Mouse (Mus musculus) yolk sac, embryonic 10.5 days (tissue): ENCODE results near the gene Clpx.
"Not testable (repeated sequence)": the region's sequence is repeated elsewhere in the genome, so short reads cannot be mapped to it uniquely, and the experiment has no call there.

ENCODE experiments used
- DNase-seq: peaks from one replicate; pipeline ENCODE4 v3.0.0-alpha.2; 2017; ENCODE audit warnings: low spot score

Clpx gene

GRCm38 (mm10) chr9:65292421-65292820 is 1.6 kb upstream of the Clpx start:
- DNase-seq, result no peak

GRCm38 (mm10) chr9:65293119-65293518 is 941 bp upstream of the Clpx start:
- DNase-seq, result no peak

DNA sequence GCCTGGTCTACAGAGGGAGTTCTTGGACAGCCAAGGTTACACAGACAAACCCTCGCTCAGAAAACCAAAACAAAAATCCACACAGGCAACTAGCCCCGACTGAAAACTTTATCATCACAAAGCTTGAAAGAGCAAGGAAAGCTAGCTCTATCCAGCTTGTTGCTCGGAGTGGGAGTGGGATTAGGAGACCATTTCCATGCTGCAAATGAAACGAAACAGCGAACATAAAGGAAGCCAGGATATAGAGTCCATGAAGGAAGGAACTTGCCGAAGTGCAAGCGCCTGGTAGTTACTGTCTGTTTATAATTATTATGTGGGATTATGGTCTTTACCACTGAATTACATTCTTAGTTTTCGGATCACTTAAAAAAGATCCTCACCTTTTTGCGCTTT is 484 bp upstream of the Clpx start:
- no peak for DNase-seq

- peak; percentile 53 for DNase-seq
Measured at GRCm38 (mm10) chr9:65294716-65295378, 787 bp downstream of the Clpx start.

- no peak for DNase-seq
Measured at GRCm38 (mm10) chr9:65297056-65297455, 3.0 kb downstream of the Clpx start.

GRCm38 (mm10) chr9:65298761-65299160 is 4.7 kb downstream of the Clpx start:
- DNase-seq, result no peak

- no peak for DNase-seq
Measured at GRCm38 (mm10) chr9:65299650-65300049, 5.6 kb downstream of the Clpx start.

- DNase-seq, result no peak
Measured at GRCm38 (mm10) chr9:65302327-65302983, 8.4 kb downstream of the Clpx start.

DNA sequence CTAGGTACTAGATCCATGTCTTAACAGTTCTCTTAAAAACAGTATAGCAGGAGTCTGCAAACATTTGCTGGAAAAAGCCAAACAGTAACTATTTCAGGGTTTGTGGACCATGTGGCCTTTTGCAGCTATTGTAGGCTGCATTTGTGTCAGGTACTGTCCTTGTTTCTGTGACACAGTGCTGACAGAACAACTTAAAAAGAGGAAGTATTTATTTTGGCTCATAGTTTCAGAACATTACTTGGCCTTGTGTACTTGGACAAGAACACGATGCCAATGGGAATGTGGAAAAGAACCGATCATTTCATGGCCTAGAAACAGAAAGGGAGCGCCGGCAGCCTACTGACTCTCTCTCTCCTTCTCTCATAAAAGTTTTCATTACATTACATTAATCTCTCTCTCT is 9.5 kb downstream of the Clpx start:
- DNase-seq, result no peak

DNA sequence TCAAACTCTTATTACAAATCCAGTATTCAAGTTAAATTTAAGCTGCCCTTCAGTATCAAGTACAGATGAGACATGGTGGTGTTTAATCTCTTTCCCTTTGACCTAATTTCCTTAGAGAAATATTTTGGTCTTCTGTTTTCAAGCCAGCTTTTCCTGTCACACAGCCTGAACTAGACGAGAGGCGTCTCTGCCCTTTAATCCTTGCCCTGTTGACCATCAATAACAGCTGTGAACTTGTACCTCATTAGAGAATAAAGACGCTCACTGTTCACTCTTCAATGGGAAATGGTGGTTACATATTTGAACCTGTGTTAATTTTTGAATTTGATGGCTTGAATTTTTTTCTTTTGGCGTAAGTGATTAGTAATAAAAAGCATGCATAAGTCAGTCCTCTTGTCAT is 10.2 kb downstream of the Clpx start:
- no peak for DNase-seq

- no peak for DNase-seq
Measured at GRCm38 (mm10) chr9:65306672-65307071, 12.6 kb downstream of the Clpx start.

DNA sequence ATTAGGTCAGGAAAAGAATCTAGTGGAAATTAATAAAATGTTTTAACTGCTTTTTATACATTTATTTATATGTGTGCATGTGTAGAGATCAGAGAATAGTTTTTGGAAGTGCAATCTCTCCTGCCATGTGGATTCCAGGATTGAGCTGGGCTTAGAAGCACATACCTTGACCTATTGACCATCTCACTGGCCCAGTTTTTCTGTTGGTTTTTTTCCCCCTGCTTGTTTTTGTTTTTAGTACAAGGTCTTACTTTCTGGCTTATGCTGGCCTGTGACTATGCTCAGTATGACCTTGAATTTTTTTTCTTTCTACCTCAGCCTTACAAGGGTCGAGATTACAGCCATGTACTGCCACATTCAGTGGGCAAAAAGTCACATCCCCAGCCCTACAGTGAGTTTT is 14.0 kb downstream of the Clpx start:
- no peak for DNase-seq

DNA sequence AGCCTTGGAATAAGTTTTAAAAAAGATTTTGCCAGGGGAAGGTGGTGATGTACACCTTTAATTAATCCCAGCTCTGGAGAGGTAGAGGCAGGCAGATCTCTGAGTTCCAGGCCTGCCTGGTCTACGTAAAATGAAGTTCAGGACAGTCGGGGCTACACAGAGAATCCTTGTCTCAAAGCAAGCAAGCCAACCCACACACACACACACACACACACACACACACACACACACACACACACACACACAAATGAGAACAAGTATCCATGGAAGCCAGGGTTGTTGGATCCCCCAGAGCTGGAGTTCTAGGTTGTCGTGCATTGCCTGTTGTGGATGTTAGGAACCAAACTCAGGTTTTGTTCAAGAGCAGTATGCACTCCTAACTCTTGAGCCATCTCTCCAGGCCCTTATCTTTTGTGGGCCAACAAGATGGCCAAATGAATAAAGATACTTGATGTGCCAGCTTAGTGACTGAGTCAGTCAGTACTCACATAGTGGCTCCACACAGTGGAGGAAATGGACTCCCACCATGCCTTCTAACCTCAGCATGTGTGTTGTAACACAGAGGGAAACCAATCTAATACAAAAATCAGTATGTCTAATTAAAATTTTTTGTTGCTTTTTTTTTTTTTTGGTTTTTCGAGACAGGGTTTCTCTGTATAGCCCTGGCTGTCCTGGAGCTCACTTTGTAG is 18.8 kb downstream of the Clpx start:
- no peak for DNase-seq

DNA sequence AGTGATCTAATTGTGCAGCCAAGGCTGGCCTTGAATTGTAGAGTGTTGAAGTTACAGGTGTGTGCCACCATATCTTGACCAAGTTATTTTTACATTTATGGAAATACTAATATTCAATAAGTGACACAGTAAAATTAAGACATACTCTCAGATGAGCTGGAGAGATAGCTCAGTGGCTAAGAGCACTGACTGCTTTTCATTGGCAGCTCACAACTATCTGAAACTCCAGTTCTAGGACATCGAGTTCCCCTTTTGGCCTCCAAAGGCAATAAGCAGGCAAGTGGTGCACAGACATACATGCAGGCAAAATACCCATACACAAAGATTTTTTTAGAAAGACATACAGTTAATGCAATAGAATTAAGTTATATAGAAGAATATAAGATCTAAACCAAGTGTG is 19.8 kb downstream of the Clpx start:
- DNase-seq, result no peak

- DNase-seq, result no peak
Measured at GRCm38 (mm10) chr9:65322255-65322900, 28.3 kb downstream of the Clpx start.

DNA sequence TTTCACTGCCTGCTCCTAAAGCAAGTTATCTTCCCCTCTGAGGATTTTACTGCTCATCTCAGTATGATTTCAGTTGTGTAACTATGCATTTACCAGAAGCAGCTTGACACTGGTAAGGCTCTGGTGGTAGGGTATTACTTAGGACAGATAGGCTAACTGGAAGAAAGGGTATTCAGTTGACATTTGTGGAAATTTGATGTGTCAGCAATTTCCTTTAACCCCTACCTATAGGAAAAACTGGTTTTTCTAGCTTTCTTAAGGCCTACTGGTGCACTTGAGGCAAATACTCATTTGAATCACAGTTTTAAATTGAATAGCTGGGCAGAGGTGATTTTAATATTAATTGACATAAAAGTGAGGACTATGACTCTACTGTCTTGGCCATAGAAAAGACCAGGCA is 31.9 kb downstream of the Clpx start:
- no peak for DNase-seq

DNA sequence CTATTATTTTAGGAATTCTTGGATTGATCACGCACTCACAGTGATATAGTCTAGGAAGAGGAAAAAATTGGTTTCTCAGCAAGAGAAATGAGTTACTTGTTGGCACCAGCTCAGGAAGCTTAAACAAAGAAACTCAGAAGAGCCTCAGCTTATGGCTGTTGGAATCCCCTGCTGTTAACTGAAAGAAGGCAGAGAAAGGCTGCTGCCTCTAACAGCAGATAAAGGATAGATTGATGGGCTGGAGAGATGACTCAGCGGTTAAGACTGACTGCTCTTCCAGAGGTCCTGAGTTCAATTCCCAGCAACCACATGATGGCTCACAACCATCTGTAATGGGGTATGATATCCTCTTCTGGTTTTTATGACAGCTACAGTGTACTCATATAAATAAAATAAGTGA is 33.3 kb downstream of the Clpx start:
- no peak for DNase-seq

DNA sequence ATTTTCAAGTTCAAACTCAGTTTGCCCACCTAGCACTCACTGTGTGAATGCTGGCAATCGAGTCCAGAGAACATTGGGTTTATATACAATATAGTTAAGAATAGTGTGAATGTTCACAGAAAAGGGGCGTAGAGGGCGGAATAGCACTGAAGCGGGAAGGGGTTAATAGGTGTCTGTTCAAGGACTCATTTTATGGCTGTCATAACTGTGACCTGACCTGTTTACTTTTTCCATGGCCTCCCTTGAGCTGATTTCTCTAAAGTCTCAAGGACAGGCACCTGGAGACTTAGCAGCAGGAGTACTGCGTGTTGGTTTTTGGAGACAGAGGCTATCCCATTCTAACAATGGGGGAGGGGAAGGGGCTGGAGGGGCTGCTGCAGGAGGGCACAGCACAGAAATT is 39.9 kb downstream of the Clpx start:
- DNase-seq, result no peak

- DNase-seq, result no peak
Measured at GRCm38 (mm10) chr9:65339146-65339545, 45.1 kb downstream of the Clpx start.

DNA sequence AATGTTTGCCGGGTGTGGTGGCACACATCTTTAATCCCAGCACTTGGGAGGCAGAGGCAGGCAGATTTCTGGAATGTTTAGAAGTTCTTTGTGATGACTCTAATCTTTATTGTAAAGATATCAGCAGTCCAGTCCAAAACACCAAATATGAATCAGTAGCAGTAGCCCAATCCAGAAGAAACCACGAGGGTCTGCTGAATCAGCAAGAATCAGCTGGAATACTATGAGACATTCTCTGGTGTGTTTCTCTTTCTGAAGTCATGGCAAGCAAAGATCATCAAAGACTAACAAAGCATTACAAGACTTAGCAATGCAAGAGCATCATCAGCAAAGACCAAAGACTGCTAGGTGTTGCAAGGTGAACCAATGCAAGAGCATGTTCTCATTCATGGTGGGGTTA is 46.4 kb downstream of the Clpx start:
- no peak for DNase-seq

DNA sequence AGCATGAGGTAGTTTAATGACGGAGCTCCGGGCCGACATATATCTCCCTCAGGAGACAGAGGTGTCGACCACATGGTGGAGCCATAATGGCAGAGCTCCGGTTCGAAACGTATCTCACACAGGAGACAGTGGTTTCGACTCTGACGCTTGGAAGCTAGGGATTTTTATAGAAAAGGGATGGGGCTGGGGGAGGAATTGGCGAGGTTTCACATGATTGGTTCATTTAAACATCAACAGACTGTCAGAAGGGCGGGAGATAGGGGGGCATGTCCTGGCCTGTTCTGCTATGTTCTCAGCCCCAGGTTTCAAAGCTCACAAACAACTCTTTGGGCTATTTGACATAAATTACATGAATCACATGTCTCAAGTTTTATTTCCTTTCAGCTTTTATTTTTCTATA is 51.4 kb downstream of the Clpx start:
- DNase-seq, result not testable (repeated sequence)

DNA sequence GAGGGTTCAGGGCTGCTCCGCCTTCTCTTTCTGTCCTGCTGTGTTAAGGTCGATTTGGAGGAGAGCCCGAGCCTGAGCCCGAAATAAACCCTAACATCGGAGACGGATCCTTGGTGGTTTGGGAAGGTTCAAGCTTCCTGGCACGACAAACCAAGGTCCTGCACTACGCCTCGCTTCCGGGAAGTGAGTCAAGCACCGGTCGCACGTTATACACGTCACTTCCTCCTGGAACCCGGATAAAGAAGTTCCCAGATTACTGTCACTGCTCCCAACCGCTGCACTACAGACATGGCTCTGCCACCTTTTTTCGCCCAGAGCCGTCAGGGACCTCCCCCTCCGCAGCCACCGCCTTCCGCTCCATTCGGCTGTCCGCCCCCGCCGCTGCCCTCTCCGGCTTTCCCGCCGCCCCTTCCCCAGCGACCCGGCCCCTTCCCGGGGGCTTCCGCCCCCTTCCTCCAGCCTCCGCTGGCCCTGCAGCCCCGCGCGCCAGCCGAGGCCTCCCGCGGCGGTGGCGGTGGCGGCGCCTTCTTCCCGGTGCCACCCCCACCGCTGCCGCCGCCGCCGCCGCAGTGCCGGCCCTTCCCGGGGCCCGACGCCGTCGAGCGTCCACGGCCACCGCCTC is 51.9 kb downstream of the Clpx start, which contains the start of gene Pdcd7:
TSS of gene Pdcd7 (plus strand) at position 251 of the 622 bp plus-strand sequence.
- peak; percentile 94 for DNase-seq
